Mouse (Mus musculus) embryonic facial prominence, embryonic 11.5 days (tissue): ENCODE measurements at regions not wholly inside any gene's neighbourhood (a gene's known extent, or its start where the extent isn't known, plus 50 kb on each side); places are given as distances from the start of the nearest gene placed in this dataset.

ENCODE experiments used
- ATAC-seq: fragments of 200-750 bp; cut with Nextera tagmentation; replicated peaks from 2 replicates; pipeline ENCODE4 v1.8.0; 2017; ENCODE audit warnings: low read depth; ENCODE audit not compliant: insufficient number of reproducible peaks, low FRiP score, low TSS enrichment
- DNase-seq: peaks from one replicate; pipeline ENCODE4 v3.0.0-alpha.2; 2015; ENCODE audit warnings: low spot score
- H3K27ac ChIP-seq: fragments of 300-500 bp; sonication (generic); replicated peaks from 2 replicates; pipeline ENCODE4 v1.5.1; 2014; ENCODE audit warnings: mild to moderate bottlenecking, low read depth, low read length, control low read depth
- H3K27me3 ChIP-seq: fragments of 300-500 bp; sonication (generic); 2 replicates; pipeline ENCODE4 v1.6.1; 2014; ENCODE audit warnings: mild to moderate bottlenecking, low read length, moderate library complexity, mixed read lengths; ENCODE audit not compliant: control insufficient read depth, insufficient read depth
- H3K36me3 ChIP-seq: fragments of 300-500 bp; sonication (generic); replicated peaks from 2 replicates; pipeline ENCODE4 v1.6.1; 2014; ENCODE audit warnings: low read depth, mild to moderate bottlenecking, low read length, moderate library complexity, mixed read lengths; ENCODE audit not compliant: control insufficient read depth, insufficient read depth
- H3K4me1 ChIP-seq: fragments of 300-500 bp; sonication (generic); 2 replicates; pipeline ENCODE4 v1.6.1; 2014; ENCODE audit warnings: low read length, mixed read lengths; ENCODE audit not compliant: control insufficient read depth, insufficient read depth
- H3K4me2 ChIP-seq: fragments of 300-500 bp; sonication (generic); 2 replicates; pipeline ENCODE4 v1.6.1; 2014; ENCODE audit warnings: low read depth, mild to moderate bottlenecking, control low read depth, low read length, moderate library complexity
- H3K4me3 ChIP-seq: fragments of 300-500 bp; sonication (generic); 2 replicates; pipeline ENCODE4 v1.5.1; 2014; ENCODE audit warnings: low read depth, low read length, control low read depth
- H3K9ac ChIP-seq: fragments of 300-500 bp; sonication (generic); replicated peaks from 2 replicates; pipeline ENCODE4 v1.6.1; 2014; ENCODE audit warnings: mild to moderate bottlenecking, control low read depth, low read length
- H3K9me3 ChIP-seq: fragments of 300-500 bp; sonication (generic); replicated peaks from 2 replicates; pipeline ENCODE4 v1.6.1; 2016; ENCODE audit warnings: mild to moderate bottlenecking, low read length, inconsistent platforms, mixed read lengths; ENCODE audit not compliant: control insufficient read depth
- WGBS: fragments of 180-500 bp; shearing (Covaris S2); extraction: QIAGEN DNeasy Blood & Tissue Kit; methylation state at CpG from one replicate; pipeline ENCODE4 v1.1.7; 2014; 5-methylcytosine and 5-hydroxymethylcytosine counted together

GRCm38 (mm10) chr17:4903129-4903528, 91.0 kb upstream of the Arid1b start:
- ATAC-seq = no peak
- H3K4me2 ChIP-seq = no peak overlapping the region
- H3K27ac ChIP-seq = no peak overlapping the region
- no peak overlapping the region for H3K4me3 ChIP-seq
- no peak for DNase-seq
- no peaks in the 10 kb centered on the region for H3K36me3 ChIP-seq
- 90% methylated on average over 3 of the region's 3 CpGs for WGBS
- H3K9me3 ChIP-seq = no peaks in the 10 kb centered on the region
- no peak overlapping the region for H3K9ac ChIP-seq
- no peaks in the 10 kb centered on the region for H3K27me3 ChIP-seq
- no peaks in the 10 kb centered on the region for H3K4me1 ChIP-seq

DNA sequence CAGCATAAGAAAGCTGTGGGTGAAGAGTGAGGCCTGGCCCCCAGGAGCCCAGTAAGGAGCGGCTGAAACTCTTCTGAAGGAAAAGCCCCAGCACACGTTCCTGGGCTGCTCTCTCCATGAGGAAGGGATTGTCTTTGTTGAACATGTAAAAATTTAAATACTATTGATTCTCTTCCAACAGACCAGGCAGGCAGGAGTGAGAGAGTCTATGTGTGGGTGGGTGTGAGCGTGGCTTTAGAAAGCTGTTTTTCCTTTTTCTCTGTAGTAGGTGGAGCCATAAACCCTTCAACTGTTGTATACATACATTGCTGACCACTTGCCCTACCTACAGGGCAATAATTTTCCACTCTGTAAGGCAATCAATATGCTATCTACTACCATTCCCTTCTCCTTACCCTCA, 87.6 kb upstream of the Arid1b start:
- Histone ChIP-seq H3K4me2 (no peak overlapping the region), H3K9ac (no peak overlapping the region), H3K9me3 (no peaks in the 10 kb centered on the region), H3K36me3 (no peaks in the 10 kb centered on the region), H3K4me1 (no peaks in the 10 kb centered on the region), H3K27me3 (no peaks in the 10 kb centered on the region), H3K4me3 (no peak overlapping the region), H3K27ac (no peak overlapping the region)
- ATAC-seq (no peak), DNase-seq (no peak)
- 52% methylated on average over 3 of the region's 3 CpGs for WGBS

DNA sequence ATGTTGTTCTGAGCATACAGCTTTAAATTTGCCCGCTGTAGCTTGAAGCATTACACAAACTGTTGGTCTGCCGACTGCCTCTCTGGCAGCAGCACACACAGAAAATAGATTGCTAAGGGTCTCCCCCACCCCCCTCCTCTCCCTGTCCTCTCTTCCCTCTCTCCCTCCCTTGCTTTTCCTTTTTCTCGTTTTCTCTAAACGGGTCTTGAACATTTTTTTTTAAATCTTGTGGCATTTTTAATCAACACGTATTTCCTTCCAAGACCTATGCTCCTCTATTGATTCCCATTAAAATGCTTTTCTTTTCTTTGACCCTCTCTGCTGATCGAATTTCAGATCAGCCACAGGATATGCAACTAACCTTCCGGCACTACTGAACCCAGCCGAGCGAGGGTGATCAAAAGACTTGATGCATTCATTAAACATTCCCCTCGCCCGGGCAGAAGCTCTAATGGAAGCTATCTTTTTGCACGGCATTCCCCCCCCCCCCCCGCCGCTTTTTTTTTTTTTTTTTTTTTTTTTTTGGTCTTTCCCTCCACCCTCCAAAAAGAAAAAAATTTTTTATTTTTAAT, 86.9 kb upstream of the Arid1b start:
- Histone ChIP-seq H3K9me3 (no peaks in the 10 kb centered on the region), H3K27me3 (no peaks in the 10 kb centered on the region), H3K4me2 (peak overlapping the region; percentile 37), H3K36me3 (no peaks in the 10 kb centered on the region), H3K9ac (peak overlapping the region; percentile 72), H3K4me1 (no peaks in the 10 kb centered on the region), H3K27ac (peak overlapping the region; percentile 98), H3K4me3 (peak overlapping the region; percentile 42)
- 2% methylated on average over 12 of the region's 14 CpGs for WGBS
- DNase-seq (peak; percentile 83), ATAC-seq (peak; percentile 72)

- ATAC-seq (peak; percentile 95), DNase-seq (peak; percentile 93)
- Histone ChIP-seq H3K36me3 (no peaks in the 10 kb centered on the region), H3K4me1 (no peaks in the 10 kb centered on the region), H3K27me3 (no peaks in the 10 kb centered on the region), H3K27ac (peak overlapping the region; percentile 98), H3K4me2 (peak overlapping the region; percentile 63), H3K9me3 (no peaks in the 10 kb centered on the region), H3K4me3 (peak overlapping the region; percentile 42), H3K9ac (peak overlapping the region; percentile 72)
- under 1% methylated on average over 63 of the region's 85 CpGs for WGBS
These were observed 86.1 kb upstream of the Arid1b start for GRCm38 (mm10) chr17:4907841-4908571.

DNA sequence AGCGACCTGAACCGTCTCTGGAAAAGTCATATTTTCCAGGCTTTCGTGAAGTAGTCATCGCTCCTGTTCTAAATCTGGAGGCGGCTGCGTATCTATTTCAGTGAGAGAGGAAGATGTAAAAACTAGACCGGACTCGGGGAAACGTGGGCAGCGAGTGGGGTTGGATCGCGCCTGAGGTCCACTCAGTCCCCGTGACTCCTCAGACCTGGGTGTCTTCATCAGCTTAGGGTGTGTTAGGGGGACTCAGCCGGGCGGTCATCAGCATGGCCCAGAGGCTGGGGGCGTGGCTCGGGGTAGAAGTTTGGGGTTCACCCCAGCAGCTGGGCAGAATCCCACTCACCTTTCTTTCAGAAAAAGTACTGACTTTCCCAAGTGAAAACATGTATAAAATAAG, 85.6 kb upstream of the Arid1b start:
- H3K9me3 ChIP-seq = no peaks in the 10 kb centered on the region
- no peak for DNase-seq
- peak overlapping the region; percentile 72 for H3K9ac ChIP-seq
- no peaks in the 10 kb centered on the region for H3K4me1 ChIP-seq
- H3K36me3 ChIP-seq = no peaks in the 10 kb centered on the region
- WGBS = 3% methylated on average over 17 of the region's 17 CpGs
- H3K27ac ChIP-seq = peak overlapping the region; percentile 98
- H3K27me3 ChIP-seq = no peaks in the 10 kb centered on the region
- peak overlapping the region; percentile 63 for H3K4me2 ChIP-seq
- H3K4me3 ChIP-seq = peak overlapping the region; percentile 42
- peak; percentile 61 for ATAC-seq

- Histone ChIP-seq H3K4me3 (no peak overlapping the region), H3K36me3 (no peaks in the 10 kb centered on the region), H3K9me3 (no peaks in the 10 kb centered on the region), H3K27me3 (no peaks in the 10 kb centered on the region), H3K9ac (no peak overlapping the region), H3K27ac (no peak overlapping the region), H3K4me2 (no peak overlapping the region), H3K4me1 (no peaks in the 10 kb centered on the region)
- DNase-seq = no peak
- no peak for ATAC-seq
- 87% methylated on average over 5 of the region's 5 CpGs for WGBS
These were observed 84.0 kb upstream of the Arid1b start for GRCm38 (mm10) chr17:4910182-4910581.

DNA sequence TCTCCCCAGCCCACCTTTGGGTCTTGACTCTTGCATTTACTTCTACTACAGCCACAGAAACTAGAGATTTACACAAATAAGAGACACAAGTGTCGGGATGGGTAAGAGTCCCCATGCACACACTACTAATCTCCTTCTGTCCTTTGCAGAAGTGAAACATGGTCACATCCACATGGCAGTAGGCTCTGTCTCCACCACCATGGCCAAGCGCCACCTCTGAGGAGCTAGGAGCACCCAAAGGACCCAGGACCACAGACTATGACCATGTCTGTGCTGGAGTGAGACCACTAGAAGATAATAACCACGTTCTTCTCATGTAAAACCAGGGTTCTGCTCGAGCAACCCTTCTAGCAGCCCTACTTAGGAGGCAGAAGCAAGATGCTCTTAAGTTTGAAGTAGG, 81.1 kb upstream of the Arid1b start:
- no peak overlapping the region for H3K9ac ChIP-seq

GRCm38 (mm10) chr17:4919866-4920495, 74.2 kb upstream of the Arid1b start:
- DNase-seq (no peak), ATAC-seq (no peak)

More for the DNA sequence above, 81.1 kb upstream of the Arid1b start:
- H3K27ac ChIP-seq = no peak overlapping the region
- no peak overlapping the region for H3K4me2 ChIP-seq
- no peaks in the 10 kb centered on the region for H3K36me3 ChIP-seq
- no peak for ATAC-seq
- no peaks in the 10 kb centered on the region for H3K27me3 ChIP-seq
- H3K9me3 ChIP-seq = no peaks in the 10 kb centered on the region
- no peak for DNase-seq
- no peaks in the 10 kb centered on the region for H3K4me1 ChIP-seq
- no peak overlapping the region for H3K4me3 ChIP-seq
- WGBS = 88% methylated on average over 4 of the region's 4 CpGs

More at GRCm38 (mm10) chr17:4919866-4920495, 74.2 kb upstream of the Arid1b start:
- WGBS = 72% methylated on average over 6 of the region's 6 CpGs
- Histone ChIP-seq H3K4me2 (no peak overlapping the region), H3K4me3 (no peak overlapping the region), H3K9me3 (no peaks in the 10 kb centered on the region), H3K27ac (no peak overlapping the region), H3K27me3 (no peaks in the 10 kb centered on the region), H3K36me3 (no peaks in the 10 kb centered on the region), H3K4me1 (no peaks in the 10 kb centered on the region), H3K9ac (no peak overlapping the region)
